Mouse (Mus musculus) lung, postnatal 0 days (tissue): ENCODE data around the gene Ugcg.

ENCODE experiments used
- CTCF ChIP-seq: IDR thresholded peaks from 2 replicates; pipeline ENCODE4 v1.5.1; 2016; ENCODE audit warnings: antibody characterized with exemption, mild to moderate bottlenecking
- EP300 ChIP-seq: IDR thresholded peaks from 2 replicates; pipeline ENCODE4 v1.6.1; 2016; ENCODE audit warnings: antibody characterized with exemption, mild to moderate bottlenecking, control low read depth

DNA sequence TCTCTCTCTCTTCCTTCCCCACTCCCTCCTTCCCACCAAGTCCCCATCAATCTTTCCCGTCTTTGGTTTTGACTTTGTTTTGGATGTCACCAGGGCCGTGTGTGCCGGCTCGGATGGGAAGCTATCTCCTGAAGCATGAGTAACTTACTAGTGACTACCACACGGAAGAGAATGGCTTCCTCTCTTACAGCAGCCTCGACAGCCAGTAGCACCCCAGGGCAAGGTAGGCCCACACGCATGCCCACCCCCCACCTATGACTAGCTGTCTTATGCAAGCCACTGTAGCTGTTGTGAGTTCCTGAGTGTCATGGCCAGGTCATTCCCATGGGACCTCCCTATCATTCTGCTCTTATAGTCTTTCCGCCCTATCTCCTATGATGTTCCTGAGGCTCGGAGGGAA lies 38.0 kb downstream of the Ugcg start:
- TF ChIP-seq CTCF (no peak), EP300 (no peak)
